Mouse (Mus musculus) cerebellum, postnatal 14 days (tissue): Measurements from ENCODE around the gene Col23a1.
"Not testable (repeated sequence)": the region's sequence is repeated elsewhere in the genome, so short reads cannot be mapped to it uniquely, and the experiment has no call there.

ENCODE experiments used
- DNase-seq, 2 experiments: peaks; one replicate each; pipeline ENCODE4 v3.0.0; 2021; ENCODE audit warnings: mixed read lengths in 2 of 2

Gene Col23a1

GRCm38 (mm10) chr11:51328387-51328942, 38.7 kb downstream of the Col23a1 start:
- peak; percentile 58 to 66 for DNase-seq

- no peak for DNase-seq
Measured at GRCm38 (mm10) chr11:51329837-51330714, 40.4 kb downstream of the Col23a1 start.

GRCm38 (mm10) chr11:51334017-51334416, 44.3 kb downstream of the Col23a1 start:
- DNase-seq, result no peak

- DNase-seq, result no peak
Measured at GRCm38 (mm10) chr11:51337585-51337984, 47.9 kb downstream of the Col23a1 start.

- DNase-seq, result peak in 1 of 2 experiments; percentile 9
Measured at GRCm38 (mm10) chr11:51338416-51338815, 48.7 kb downstream of the Col23a1 start.

GRCm38 (mm10) chr11:51341091-51341490, 51.4 kb downstream of the Col23a1 start:
- DNase-seq, result no peak

- peak; percentile 80 to 84 for DNase-seq
Measured at GRCm38 (mm10) chr11:51342776-51343175, 53.1 kb downstream of the Col23a1 start.

GRCm38 (mm10) chr11:51343312-51343711, 53.6 kb downstream of the Col23a1 start:
- DNase-seq, result peak in 1 of 2 experiments; percentile 31

- peak in 1 of 2 experiments; percentile 46 for DNase-seq
Measured at GRCm38 (mm10) chr11:51343728-51344289, 54.1 kb downstream of the Col23a1 start.

GRCm38 (mm10) chr11:51345481-51346465, 56.1 kb downstream of the Col23a1 start:
- DNase-seq, result peak; percentile 74 to 78

- no peak for DNase-seq
Measured at GRCm38 (mm10) chr11:51347756-51348155, 58.0 kb downstream of the Col23a1 start.

- no peak for DNase-seq
Measured at GRCm38 (mm10) chr11:51349665-51350064, 59.9 kb downstream of the Col23a1 start.

GRCm38 (mm10) chr11:51351151-51351550, 61.4 kb downstream of the Col23a1 start:
- DNase-seq, result no peak

- DNase-seq, result no peak
Measured at GRCm38 (mm10) chr11:51351841-51352240, 62.1 kb downstream of the Col23a1 start.

- DNase-seq, result no peak
Measured at GRCm38 (mm10) chr11:51353746-51354145, 64.0 kb downstream of the Col23a1 start.

GRCm38 (mm10) chr11:51358981-51359380, 69.3 kb downstream of the Col23a1 start:
- not testable (repeated sequence) for DNase-seq

- DNase-seq, result no peak
Measured at GRCm38 (mm10) chr11:51364353-51364752, 74.6 kb downstream of the Col23a1 start.

GRCm38 (mm10) chr11:51367334-51367733, 77.6 kb downstream of the Col23a1 start:
- DNase-seq, result no peak

- DNase-seq, result no peak
Measured at GRCm38 (mm10) chr11:51370273-51370672, 80.6 kb downstream of the Col23a1 start.

GRCm38 (mm10) chr11:51371321-51371720, 81.6 kb downstream of the Col23a1 start:
- DNase-seq, result no peak

GRCm38 (mm10) chr11:51371926-51372325, 82.2 kb downstream of the Col23a1 start:
- no peak for DNase-seq

- no peak for DNase-seq
Measured at GRCm38 (mm10) chr11:51377199-51377598, 87.5 kb downstream of the Col23a1 start.
